Mouse (Mus musculus): ENCODE results near the gene Prss44. TPM values are rescaled to one million over a fixed set of nuclear protein-coding genes. Genes with fewer than 3 reads are reported as not detected.

Prss44 gene
- total and polyA plus RNA-seq, 3 experiments = 0.17 TPM; not detected in 2

GRCm38 (mm10) chr9:110788169-110788568, 25.6 kb upstream of the Prss44 start:
- TF ChIP-seq PAX5 (IDR thresholded peaks at IDR 0.05; ENCODE audit: low read length) = no peak
- no peak for TF ChIP-seq EP300 (IDR thresholded peaks at IDR 0.05; ENCODE audit: low read length)
- TF ChIP-seq ZMIZ1 (IDR thresholded peaks at IDR 0.05; ENCODE audit: low read depth, low read length) = no peak
- no peak for TF ChIP-seq MXI1 (IDR thresholded peaks at IDR 0.05; ENCODE audit: low read depth, low read length)
- TF ChIP-seq CTCF (conservative IDR thresholded peaks at IDR 0.05 in 1 of 2, IDR thresholded peaks at IDR 0.05 in 1 of 2; ENCODE audit: low read depth in 2 of 2, low read length in 2 of 2) = 0 out of 4 replicates have a peak, but pooled peaks of 1 of the 2 experiments have one; percentile 1
- DNase-seq (ENCODE audit: extremely low read depth) = no peak
- in situ Hi-C loops (cut with MboI; ENCODE audit: low pct_ligation_motif_present, low pct_unique_long_range_greater_than_20kb, low sequenced_read_pairs) = no loop called here
- no peak overlapping the region for H3K27ac ChIP-seq (ENCODE audit: insufficient read depth, low read depth)
- H3K36me3 ChIP-seq (replicated peaks in 1 of 2; ENCODE audit: control insufficient read depth in 1 of 2, insufficient read depth in 1 of 2, low read length in 1 of 2) = no peaks in the 10 kb centered on the region
- no peak overlapping the region for H3K4me2 ChIP-seq (ENCODE audit: insufficient read depth, low read depth, poor library complexity, severe bottlenecking)
- H3K79me2 ChIP-seq (replicated peaks; ENCODE audit: control insufficient read depth, extremely low read depth, insufficient read depth, poor library complexity, severe bottlenecking) = no peaks in the 10 kb centered on the region
- dilution Hi-C loops (cut with MboI; ENCODE audit: extremely low pct_ligation_motif_present, extremely low pct_unique_long_range_greater_than_20kb, low sequenced_read_pairs) = no loop called here
- no peak overlapping the region for H3K9ac ChIP-seq (ENCODE audit: insufficient read depth, low read depth)
- H3K9me3 ChIP-seq (replicated peaks; ENCODE audit: low read length) = peaks cover 12% of the 10 kb centered on the region
- peaks cover 0 to 3% of the 10 kb centered on the region in 2 experiments; a peak in 2 of 4 replicates for H3K4me1 ChIP-seq (ENCODE audit: control insufficient read depth in 1 of 2, insufficient read depth in 2 of 2)
- no peaks in the 10 kb centered on the region for H3K27me3 ChIP-seq (replicated peaks)
- no peak overlapping the region for H3K4me3 ChIP-seq (replicated peaks in 1 of 3; ENCODE audit: low read depth in 2 of 3, low read length in 2 of 3, poor library complexity in 1 of 3)

GRCm38 (mm10) chr9:110790462-110790861, 23.3 kb upstream of the Prss44 start:
- H3K9me3 ChIP-seq (replicated peaks; ENCODE audit: low read length) = peaks cover 7% of the 10 kb centered on the region
- dilution Hi-C loops (cut with MboI; ENCODE audit: extremely low pct_ligation_motif_present, extremely low pct_unique_long_range_greater_than_20kb, low sequenced_read_pairs) (no loop called here), in situ Hi-C loops (cut with MboI; ENCODE audit: low pct_ligation_motif_present, low pct_unique_long_range_greater_than_20kb, low sequenced_read_pairs) (no loop called here)
- no peaks in the 10 kb centered on the region for H3K36me3 ChIP-seq (replicated peaks in 1 of 2; ENCODE audit: control insufficient read depth in 1 of 2, insufficient read depth in 1 of 2, low read length in 1 of 2)
- TF ChIP-seq POLR2AphosphoS2 (IDR thresholded peaks at IDR 0.05; ENCODE audit: low read depth, low read length) (no peak), SMC3 (IDR thresholded peaks at IDR 0.05; ENCODE audit: low read depth, low read length) (no peak)
- no peak overlapping the region for H3K4me2 ChIP-seq (ENCODE audit: insufficient read depth, low read depth, poor library complexity, severe bottlenecking)
- no peak overlapping the region for H3K4me3 ChIP-seq (replicated peaks in 1 of 3; ENCODE audit: low read depth in 2 of 3, low read length in 2 of 3, poor library complexity in 1 of 3)
- H3K4me1 ChIP-seq (ENCODE audit: control insufficient read depth in 1 of 2, insufficient read depth in 2 of 2) = no peaks in the 10 kb centered on the region
- H3K9ac ChIP-seq (ENCODE audit: insufficient read depth, low read depth) = no peak overlapping the region
- H3K27me3 ChIP-seq (replicated peaks) = no peaks in the 10 kb centered on the region
- H3K27ac ChIP-seq (ENCODE audit: insufficient read depth, low read depth) = no peak overlapping the region
- DNase-seq (ENCODE audit: extremely low read depth) = no peak
- no peaks in the 10 kb centered on the region for H3K79me2 ChIP-seq (replicated peaks; ENCODE audit: control insufficient read depth, extremely low read depth, insufficient read depth, poor library complexity, severe bottlenecking)

- Histone ChIP-seq H3K36me3 (replicated peaks in 1 of 2; ENCODE audit: control insufficient read depth in 1 of 2, insufficient read depth in 1 of 2, low read length in 1 of 2) (no peaks in the 10 kb centered on the region), H3K27ac (ENCODE audit: insufficient read depth, low read depth) (no peak overlapping the region), H3K4me1 (ENCODE audit: control insufficient read depth in 1 of 2, insufficient read depth in 2 of 2) (peaks cover 11 to 45% of the 10 kb centered on the region in 2 experiments; a peak in 3 of 4 replicates), H3K4me3 (replicated peaks in 1 of 3; ENCODE audit: low read depth in 2 of 3, low read length in 2 of 3, poor library complexity in 1 of 3) (peak overlapping the region in 1 of 3 experiments; percentile 32), H3K9me3 (replicated peaks; ENCODE audit: low read length) (no peaks in the 10 kb centered on the region), H3K79me2 (replicated peaks; ENCODE audit: control insufficient read depth, extremely low read depth, insufficient read depth, poor library complexity, severe bottlenecking) (no peaks in the 10 kb centered on the region), H3K9ac (ENCODE audit: insufficient read depth, low read depth) (no peak overlapping the region), H3K27me3 (replicated peaks) (no peaks in the 10 kb centered on the region), H3K4me2 (ENCODE audit: insufficient read depth, low read depth, poor library complexity, severe bottlenecking) (no peak overlapping the region)
- peak; percentile 56 for DNase-seq (ENCODE audit: extremely low read depth)
- no peak for TF ChIP-seq HCFC1 (IDR thresholded peaks at IDR 0.05; ENCODE audit: low read depth, low read length)
- TF ChIP-seq BHLHE40 (IDR thresholded peaks at IDR 0.05; ENCODE audit: low read depth, low read length) = 0 out of 2 replicates have a peak, but pooled peaks have one; percentile 18
- TF ChIP-seq USF2 (conservative IDR thresholded peaks at IDR 0.05; ENCODE audit: low read depth, low read length) = no peak
- in situ Hi-C loops (cut with MboI; ENCODE audit: low pct_ligation_motif_present, low pct_unique_long_range_greater_than_20kb, low sequenced_read_pairs) (no loop called here), dilution Hi-C loops (cut with MboI; ENCODE audit: extremely low pct_ligation_motif_present, extremely low pct_unique_long_range_greater_than_20kb, low sequenced_read_pairs) (no loop called here)
These were observed 16.8 kb upstream of the Prss44 start for GRCm38 (mm10) chr9:110797013-110797412.
